Mouse (Mus musculus) spleen, adult 2 months (tissue): Measurements from ENCODE around the gene Glcci1.

Experiments used
- CTCF ChIP-seq: fragments of 200-500 bp; IDR thresholded peaks from 2 replicates; pipeline ENCODE4 v1.5.1; 2011; ENCODE audit warnings: mild to moderate bottlenecking, inconsistent platforms; ENCODE audit not compliant: insufficient read depth, insufficient read length, insufficient replicate concordance; ENCODE audit errors: extremely low read depth
- POLR2A ChIP-seq: fragments of 200-500 bp; IDR thresholded peaks from 2 replicates; pipeline ENCODE4 v1.6.1; 2011; ENCODE audit warnings: low read depth, low read length, inconsistent platforms

- TF ChIP-seq CTCF (no peak), POLR2A (no peak)
Measured at GRCm38 (mm10) chr6:8511447-8511846, 2.0 kb downstream of the Glcci1 start.
